Mouse (Mus musculus) neural tube, embryonic 13.5 days (tissue): Measurements from ENCODE around the gene Pik3ap1. TPM values are rescaled to one million over a fixed set of nuclear protein-coding genes. Genes with fewer than 3 reads are reported as not detected.
A peak's percentile ranks its signal among the peaks of the same experiment; 100 is the strongest.

Experiments
- ATAC-seq: fragments of 200-750 bp; cut with Nextera tagmentation; 2 replicates; pipeline ENCODE4 v1.8.0; 2017; ENCODE audit warnings: low read depth, mild to moderate bottlenecking, moderate TSS enrichment, moderate library complexity
- H3K27ac ChIP-seq: fragments of 300-500 bp; sonication (generic); replicated peaks from 2 replicates; pipeline ENCODE4 v1.5.1; 2015; ENCODE audit warnings: moderate library complexity, mild to moderate bottlenecking, inconsistent platforms
- H3K27me3 ChIP-seq: fragments of 300-500 bp; sonication (generic); 2 replicates; pipeline ENCODE4 v1.6.1; 2015; ENCODE audit warnings: mild to moderate bottlenecking, inconsistent platforms
- H3K36me3 ChIP-seq: fragments of 300-500 bp; sonication (generic); 2 replicates; pipeline ENCODE4 v1.6.1; 2015; ENCODE audit warnings: mild to moderate bottlenecking, inconsistent platforms
- H3K4me1 ChIP-seq: fragments of 300-500 bp; sonication (generic); replicated peaks from 2 replicates; pipeline ENCODE4 v1.6.1; 2015; ENCODE audit warnings: inconsistent platforms
- H3K4me2 ChIP-seq: fragments of 300-500 bp; sonication (generic); 2 replicates; pipeline ENCODE4 v1.6.1; 2015; ENCODE audit warnings: inconsistent platforms, mild to moderate bottlenecking, moderate library complexity
- H3K4me3 ChIP-seq: fragments of 300-500 bp; sonication (generic); 2 replicates; pipeline ENCODE4 v1.5.1; 2015; ENCODE audit warnings: mild to moderate bottlenecking, inconsistent platforms
- H3K9ac ChIP-seq: fragments of 300-500 bp; sonication (generic); 2 replicates; pipeline ENCODE4 v1.6.1; 2015; ENCODE audit warnings: moderate library complexity, mild to moderate bottlenecking, inconsistent platforms
- H3K9me3 ChIP-seq: fragments of 300-500 bp; sonication (generic); 2 replicates; pipeline ENCODE4 v1.6.1; 2016; ENCODE audit warnings: inconsistent platforms
- WGBS: fragments of 180-500 bp; shearing (Covaris S2); methylation state at CpG from one replicate; pipeline ENCODE4 v1.1.7; 2015; 5-methylcytosine and 5-hydroxymethylcytosine counted together
- polyA plus RNA-seq: library from polyadenylated mRNA; unstranded; fragments of >200 nt; fragmentation: Nextera tagmentation; extraction: Ambion mirVana; gene quantifications from 2 replicates; pipeline ENCODE4 v1.2.1, GENCODE M21; 2015

Gene Pik3ap1
- polyA plus RNA-seq, 1 experiment from 2014 or later, result 1.7 TPM

DNA sequence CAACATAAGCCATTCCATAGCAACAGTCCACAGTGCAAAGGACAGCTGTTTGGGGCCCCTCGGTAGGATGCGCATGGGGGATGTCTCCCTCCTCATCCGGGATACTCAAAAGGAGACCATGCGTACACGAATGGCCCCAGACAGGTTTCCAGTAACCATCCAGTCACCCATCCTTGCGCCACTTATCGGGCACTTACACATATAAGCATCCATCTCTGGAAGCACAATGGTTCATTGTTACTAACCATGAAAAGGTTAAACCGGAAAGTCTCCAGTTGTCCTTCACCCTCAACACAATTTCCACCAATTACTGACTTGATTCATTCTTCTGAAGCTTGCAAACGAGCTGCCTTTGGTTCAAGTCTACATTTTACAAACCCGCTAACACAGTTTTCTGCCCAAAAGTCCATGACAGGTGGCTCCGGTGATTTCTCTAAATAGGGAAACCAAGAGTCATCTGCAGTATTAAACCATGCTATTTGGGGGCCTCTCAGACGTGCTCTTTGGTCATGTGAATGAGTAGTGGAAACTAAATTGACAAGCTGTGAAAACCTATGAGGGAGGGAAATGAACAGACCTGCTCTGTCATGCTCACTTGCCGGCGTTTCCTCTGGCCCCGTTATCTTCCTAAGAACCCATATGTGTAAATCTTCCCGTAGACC, 18.6 kb downstream of the Pik3ap1 start:
- Histone ChIP-seq H3K4me3 (no peak overlapping the region), H3K27ac (no peak overlapping the region), H3K27me3 (no peaks in the 10 kb centered on the region), H3K36me3 (no peaks in the 10 kb centered on the region), H3K9ac (no peak overlapping the region), H3K9me3 (no peaks in the 10 kb centered on the region), H3K4me1 (no peaks in the 10 kb centered on the region), H3K4me2 (no peak overlapping the region)
- WGBS, result 87% methylated on average over 16 of the region's 16 CpGs
- no peak for ATAC-seq

DNA sequence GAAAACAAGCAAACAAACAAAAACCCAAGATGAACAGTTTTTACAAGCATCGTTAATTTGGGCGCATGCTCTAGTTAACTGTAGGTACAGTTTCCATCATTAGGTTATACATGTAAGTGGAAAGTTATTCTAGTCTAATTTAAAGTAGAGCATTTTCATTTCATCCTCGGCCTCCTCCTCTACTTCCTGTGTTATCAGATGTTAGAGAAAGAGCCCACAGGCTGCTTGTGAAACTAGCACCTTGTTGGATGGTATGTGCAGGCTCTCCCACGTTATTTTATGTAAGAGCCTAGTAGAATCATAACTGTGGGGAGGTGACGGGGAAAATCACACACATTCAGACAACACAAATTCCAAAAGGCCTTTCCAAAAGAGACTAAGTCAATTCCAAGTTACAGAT, 19.3 kb downstream of the Pik3ap1 start:
- no peak overlapping the region for H3K4me2 ChIP-seq
- H3K9ac ChIP-seq, result no peak overlapping the region
- no peak for ATAC-seq

DNA sequence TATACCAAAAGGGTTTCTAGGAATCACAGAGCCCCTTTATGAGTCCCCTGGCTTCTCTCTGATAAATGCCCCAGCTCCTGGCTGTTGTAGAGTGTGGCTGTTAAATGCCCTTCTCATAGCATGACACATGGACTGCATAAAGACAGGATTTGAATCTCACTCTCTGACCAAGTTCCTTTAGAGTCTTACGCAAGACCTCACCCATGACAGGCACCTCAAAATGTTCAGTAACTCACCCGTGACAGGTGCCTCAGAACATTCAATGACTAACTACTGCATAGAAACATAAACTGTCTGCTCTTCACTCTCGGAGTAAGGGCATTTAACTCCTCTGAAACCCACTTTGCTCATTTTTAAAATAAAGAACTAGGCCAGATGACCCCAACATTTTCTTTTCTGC, 20.4 kb downstream of the Pik3ap1 start:
- ATAC-seq, result no peak
- Histone ChIP-seq H3K4me1 (no peaks in the 10 kb centered on the region), H3K36me3 (no peaks in the 10 kb centered on the region), H3K4me3 (no peak overlapping the region), H3K27ac (no peak overlapping the region), H3K9ac (no peak overlapping the region), H3K4me2 (no peak overlapping the region), H3K9me3 (no peaks in the 10 kb centered on the region), H3K27me3 (no peaks in the 10 kb centered on the region)
- WGBS, result 85% methylated on average over 3 of the region's 3 CpGs

More for the DNA sequence above, 19.3 kb downstream of the Pik3ap1 start:
- Histone ChIP-seq H3K4me1 (no peaks in the 10 kb centered on the region), H3K27me3 (no peaks in the 10 kb centered on the region), H3K27ac (no peak overlapping the region), H3K4me3 (no peak overlapping the region), H3K9me3 (no peaks in the 10 kb centered on the region), H3K36me3 (no peaks in the 10 kb centered on the region)
- WGBS, result 89% methylated on average over 5 of the region's 5 CpGs

DNA sequence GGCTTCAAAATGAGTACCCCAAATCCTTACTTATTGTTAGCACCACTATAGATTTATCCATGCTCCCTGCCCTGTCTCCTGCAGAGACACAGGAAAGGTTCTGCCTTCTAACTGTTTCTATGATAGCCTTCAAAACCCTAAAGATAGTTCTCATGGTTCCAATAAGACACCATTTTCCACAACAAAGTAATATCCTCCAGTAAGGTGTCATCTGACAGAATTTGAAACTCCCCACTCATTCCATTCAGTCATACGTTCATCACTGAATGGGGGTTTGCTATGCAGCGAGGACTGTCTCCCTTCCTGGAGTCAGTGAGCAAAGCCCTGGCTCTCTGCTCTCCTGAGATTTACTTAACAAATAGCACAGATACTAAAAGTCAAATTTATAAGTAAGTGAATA, 21.9 kb downstream of the Pik3ap1 start:
- Histone ChIP-seq H3K27ac (no peak overlapping the region), H3K4me3 (no peak overlapping the region), H3K27me3 (no peaks in the 10 kb centered on the region), H3K36me3 (no peaks in the 10 kb centered on the region), H3K9me3 (no peaks in the 10 kb centered on the region), H3K4me2 (no peak overlapping the region), H3K4me1 (no peaks in the 10 kb centered on the region), H3K9ac (no peak overlapping the region)
- 91% methylated on average over 2 of the region's 2 CpGs for WGBS
- no peak for ATAC-seq

DNA sequence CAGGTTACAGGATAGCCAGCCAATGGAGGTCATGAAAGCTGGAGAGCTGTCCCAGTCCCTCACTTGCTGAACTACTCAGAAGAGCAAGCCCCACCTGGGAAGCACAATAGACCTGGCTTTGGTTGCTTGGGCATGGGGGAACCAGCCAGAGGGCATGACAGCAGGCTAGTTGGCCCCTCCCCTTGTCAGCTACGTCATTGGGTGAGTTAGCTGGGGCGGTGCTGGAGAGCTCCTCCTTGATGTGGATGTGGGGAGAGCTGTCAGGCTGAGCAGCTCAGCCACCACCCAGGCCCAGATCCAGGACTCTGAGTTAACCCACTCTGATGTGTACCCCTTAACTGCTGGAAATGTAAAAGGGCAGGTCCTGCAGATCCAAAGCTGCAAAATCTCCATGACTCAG, 24.4 kb downstream of the Pik3ap1 start:
- no peaks in the 10 kb centered on the region for H3K4me1 ChIP-seq
- no peaks in the 10 kb centered on the region for H3K9me3 ChIP-seq
- H3K27ac ChIP-seq, result no peak overlapping the region
- H3K27me3 ChIP-seq, result no peaks in the 10 kb centered on the region
- 9% methylated on average over 2 of the region's 2 CpGs for WGBS
- no peak for ATAC-seq
- no peak overlapping the region for H3K4me2 ChIP-seq
- no peak overlapping the region for H3K4me3 ChIP-seq
- H3K36me3 ChIP-seq, result no peaks in the 10 kb centered on the region
- H3K9ac ChIP-seq, result no peak overlapping the region

DNA sequence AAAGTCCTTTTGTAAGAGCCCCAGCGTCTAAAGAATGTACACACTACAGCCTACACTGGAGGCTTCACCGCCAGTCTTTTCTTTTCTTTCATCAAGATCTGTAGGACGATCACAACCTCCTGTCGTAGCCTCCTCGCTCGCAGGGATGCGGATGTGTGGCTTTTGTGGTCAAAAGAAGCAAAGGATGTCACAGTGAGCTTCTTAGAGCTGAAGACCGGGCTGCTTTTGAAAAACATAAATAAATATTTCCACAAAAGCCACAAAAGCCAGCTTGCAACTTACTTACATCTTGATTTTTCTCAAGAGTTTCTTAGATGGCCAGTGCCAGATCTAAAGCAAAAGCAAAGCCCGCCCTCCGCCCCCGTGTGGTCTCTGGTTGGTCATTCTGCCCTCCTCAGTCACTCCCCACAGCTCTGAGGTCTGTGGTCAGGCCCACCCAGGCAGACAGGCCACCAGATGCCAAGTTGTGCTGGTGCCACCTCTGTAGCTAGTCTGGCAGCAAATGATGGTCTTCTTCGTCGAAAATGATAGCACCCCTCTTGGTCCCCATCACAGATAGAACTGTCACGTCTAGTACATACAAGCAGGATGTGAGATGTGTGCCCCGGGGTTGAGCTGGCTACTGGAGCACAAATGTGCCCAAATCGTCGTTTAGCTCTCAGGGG, 30.5 kb downstream of the Pik3ap1 start:
- Histone ChIP-seq H3K27me3 (no peaks in the 10 kb centered on the region), H3K4me2 (no peak overlapping the region), H3K4me1 (no peaks in the 10 kb centered on the region), H3K36me3 (no peaks in the 10 kb centered on the region), H3K4me3 (no peak overlapping the region), H3K27ac (no peak overlapping the region), H3K9ac (no peak overlapping the region), H3K9me3 (no peaks in the 10 kb centered on the region)
- 86% methylated on average over 17 of the region's 17 CpGs for WGBS
- no peak for ATAC-seq

DNA sequence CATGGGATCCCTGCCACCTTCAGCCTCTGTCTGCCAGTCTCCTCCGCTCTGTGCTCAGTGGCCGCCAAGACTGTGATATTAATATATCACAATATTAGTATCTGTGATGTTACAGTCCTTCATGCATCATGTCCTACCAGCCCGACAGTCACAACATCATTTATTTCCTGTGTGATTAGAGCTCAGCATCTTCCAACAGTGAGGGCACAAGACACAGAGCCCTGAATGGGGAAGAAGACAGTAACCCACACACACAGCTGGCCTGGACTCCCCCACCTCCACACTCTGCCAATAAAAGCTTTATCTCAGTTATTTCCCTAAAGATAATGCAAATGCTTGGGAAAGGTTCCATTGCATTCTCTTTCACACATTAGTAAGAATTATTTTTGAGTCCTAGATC, 35.3 kb downstream of the Pik3ap1 start:
- Histone ChIP-seq H3K4me2 (no peak overlapping the region), H3K27me3 (no peaks in the 10 kb centered on the region), H3K27ac (no peak overlapping the region), H3K9ac (no peak overlapping the region), H3K4me3 (no peak overlapping the region), H3K36me3 (no peaks in the 10 kb centered on the region), H3K9me3 (no peaks in the 10 kb centered on the region), H3K4me1 (peaks cover 23% of the 10 kb centered on the region)
- no peak for ATAC-seq
- WGBS, result 94% methylated on average over 3 of the region's 3 CpGs

DNA sequence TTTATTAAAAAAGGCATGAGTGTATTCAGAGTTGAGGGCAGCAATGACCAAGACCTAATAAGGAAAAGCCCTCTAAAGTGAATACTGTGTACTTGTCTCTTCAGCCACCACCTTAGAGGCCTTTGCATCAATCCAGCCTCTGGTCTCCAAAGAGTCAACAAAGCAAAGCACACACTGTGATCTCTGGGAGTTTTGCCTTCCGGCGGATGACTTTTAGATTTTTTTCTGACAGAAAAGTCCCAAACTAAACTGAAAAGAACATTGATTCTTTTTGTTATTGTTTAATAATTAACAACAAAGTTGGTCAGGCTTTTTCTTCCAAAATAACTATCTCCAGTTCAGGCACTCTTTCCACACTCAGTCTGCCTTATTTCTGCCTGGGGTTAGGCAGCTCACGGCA, 36.7 kb downstream of the Pik3ap1 start:
- Histone ChIP-seq H3K36me3 (no peaks in the 10 kb centered on the region), H3K27me3 (no peaks in the 10 kb centered on the region), H3K9me3 (no peaks in the 10 kb centered on the region), H3K4me3 (no peak overlapping the region), H3K4me2 (no peak overlapping the region), H3K27ac (no peak overlapping the region), H3K9ac (no peak overlapping the region), H3K4me1 (peaks cover 24% of the 10 kb centered on the region)
- 88% methylated on average over 3 of the region's 3 CpGs for WGBS
- ATAC-seq, result no peak

DNA sequence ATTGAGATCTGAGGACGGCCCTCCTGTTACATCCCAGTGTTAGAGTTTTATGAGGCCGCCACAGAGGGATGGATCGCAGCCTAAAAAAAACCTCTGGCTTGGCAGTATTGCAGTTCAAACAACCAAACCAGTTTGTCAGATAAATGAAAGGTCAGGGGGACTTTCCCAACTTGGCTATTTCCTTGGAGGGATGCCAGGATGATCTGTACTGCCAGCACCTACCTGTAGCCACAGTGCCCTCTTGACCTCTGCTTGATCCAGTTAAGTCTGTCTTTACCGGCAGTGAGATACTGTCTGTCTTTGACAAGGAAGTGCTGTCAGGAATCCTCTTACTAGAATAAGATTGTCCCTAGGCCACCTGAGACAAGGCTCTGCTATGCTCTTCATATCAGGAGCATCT, 37.6 kb downstream of the Pik3ap1 start:
- no peak overlapping the region for H3K4me3 ChIP-seq
- WGBS, result 82% methylated on average over 4 of the region's 4 CpGs
- no peaks in the 10 kb centered on the region for H3K36me3 ChIP-seq
- H3K9ac ChIP-seq, result no peak overlapping the region
- no peak overlapping the region for H3K27ac ChIP-seq
- H3K27me3 ChIP-seq, result no peaks in the 10 kb centered on the region
- H3K4me2 ChIP-seq, result no peak overlapping the region
- peaks cover 24% of the 10 kb centered on the region for H3K4me1 ChIP-seq
- H3K9me3 ChIP-seq, result no peaks in the 10 kb centered on the region
- no peak for ATAC-seq

DNA sequence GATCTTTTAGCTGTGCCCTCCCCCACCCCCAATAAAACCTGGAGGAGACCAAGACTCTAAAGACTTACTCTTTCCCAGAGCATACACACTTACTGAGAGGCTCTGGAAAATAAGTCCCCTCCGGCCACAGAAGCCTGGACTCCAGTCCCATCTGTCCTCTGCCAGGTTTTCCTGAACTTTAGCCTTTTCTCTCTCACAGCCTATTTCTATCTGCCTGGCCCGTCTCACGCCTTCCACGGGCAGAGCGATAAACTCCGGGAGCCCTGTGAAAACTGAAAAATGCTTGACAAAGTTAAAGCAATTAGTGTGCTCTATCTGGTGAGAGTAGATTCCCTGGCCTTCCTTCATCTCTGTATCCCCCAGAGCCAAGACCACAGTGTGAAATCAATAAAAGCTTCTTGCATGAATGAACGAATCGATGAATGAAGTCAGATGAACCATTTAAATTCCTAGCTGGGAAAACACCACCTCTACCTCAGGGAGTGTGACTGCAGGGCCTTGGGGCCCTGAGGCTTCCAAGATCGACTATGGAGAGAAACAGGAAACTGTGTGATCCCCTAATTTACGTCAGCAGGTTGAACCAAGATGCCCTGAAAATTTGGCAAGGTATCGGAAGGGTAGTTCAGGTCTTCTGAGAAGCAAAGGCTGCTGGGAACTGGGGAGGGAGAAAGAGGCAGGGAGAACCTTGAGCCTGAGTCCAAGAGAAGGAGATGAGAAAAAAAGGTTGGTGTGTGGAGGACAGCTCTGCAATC, 38.6 kb downstream of the Pik3ap1 start:
- Histone ChIP-seq H3K27ac (peak overlapping the region; percentile 23; the same call in 1 of the 2 replicates), H3K36me3 (no peaks in the 10 kb centered on the region), H3K9ac (no peak overlapping the region), H3K4me1 (peaks cover 24% of the 10 kb centered on the region), H3K9me3 (no peaks in the 10 kb centered on the region), H3K27me3 (no peaks in the 10 kb centered on the region), H3K4me2 (no peak overlapping the region), H3K4me3 (no peak overlapping the region)
- peak; percentile 32; the same call in 1 of the 2 replicates for ATAC-seq
- 42% methylated on average over 11 of the region's 11 CpGs for WGBS

DNA sequence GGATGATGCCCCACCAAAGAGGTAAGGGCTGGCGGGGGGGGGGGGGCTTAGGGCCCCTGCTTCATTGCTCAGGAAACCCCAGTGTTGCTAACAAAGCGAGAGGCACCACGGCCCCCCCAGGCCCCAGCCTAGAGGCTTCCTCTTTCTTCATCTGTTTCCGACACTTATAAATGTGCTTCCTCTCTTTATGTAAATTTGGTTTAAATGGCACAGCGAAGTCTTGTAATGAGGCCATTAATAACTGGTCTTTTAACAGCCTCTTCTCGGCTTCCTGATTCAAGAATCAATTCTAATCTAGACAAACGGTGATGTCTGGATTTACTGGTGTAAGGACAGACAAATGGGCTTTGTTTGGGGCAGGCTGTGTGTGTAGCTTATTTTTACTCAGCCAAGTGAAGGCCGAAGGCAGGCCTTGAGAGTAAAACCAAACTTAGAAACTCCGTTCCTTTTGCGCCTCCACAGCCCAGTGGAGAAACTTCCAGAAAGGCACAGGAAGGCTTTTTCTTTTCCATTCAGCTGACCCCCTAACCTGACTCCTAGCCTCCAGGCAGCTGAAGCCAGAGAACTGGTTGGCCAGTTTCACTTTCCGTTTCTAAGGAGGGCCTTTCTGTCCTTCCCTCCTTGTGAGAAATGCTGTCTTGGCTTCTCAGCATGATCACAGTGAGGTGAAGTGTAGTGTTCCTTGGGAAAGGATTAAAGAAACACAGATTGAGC, 39.7 kb downstream of the Pik3ap1 start:
- Histone ChIP-seq H3K27me3 (no peaks in the 10 kb centered on the region), H3K36me3 (no peaks in the 10 kb centered on the region), H3K9me3 (no peaks in the 10 kb centered on the region), H3K4me1 (peaks cover 24% of the 10 kb centered on the region), H3K27ac (no peak overlapping the region; the same call in 1 of the 2 replicates), H3K9ac (no peak overlapping the region), H3K4me3 (no peak overlapping the region), H3K4me2 (0 out of 2 replicates have a peak overlapping the region, but pooled peaks have one; percentile 5)
- ATAC-seq, result no peak
- WGBS, result 31% methylated on average over 11 of the region's 11 CpGs

DNA sequence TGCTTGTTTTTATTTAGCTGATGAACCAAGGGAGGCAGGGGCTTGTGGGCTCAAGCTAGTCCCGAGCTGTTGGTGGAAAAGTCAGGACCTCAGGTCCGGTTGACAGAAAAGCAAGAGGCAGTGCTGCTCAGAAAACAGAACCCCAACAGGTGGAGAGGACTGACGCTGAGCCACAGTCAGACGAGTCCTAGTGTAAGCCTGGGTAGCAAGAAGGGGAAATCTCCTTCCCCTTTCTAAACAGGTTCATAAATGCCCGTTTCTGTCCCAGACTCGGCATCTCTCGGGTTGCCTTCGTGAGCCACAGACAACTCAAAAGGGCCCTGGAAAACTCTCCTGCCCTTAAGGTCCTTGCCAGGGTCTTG, 40.3 kb downstream of the Pik3ap1 start:
- 81% methylated on average over 8 of the region's 8 CpGs for WGBS
- H3K27me3 ChIP-seq, result no peaks in the 10 kb centered on the region
- no peak for ATAC-seq
- H3K36me3 ChIP-seq, result no peaks in the 10 kb centered on the region
- no peak overlapping the region for H3K27ac ChIP-seq
- H3K4me3 ChIP-seq, result no peak overlapping the region
- H3K9ac ChIP-seq, result no peak overlapping the region
- H3K9me3 ChIP-seq, result no peaks in the 10 kb centered on the region
- peaks cover 24% of the 10 kb centered on the region for H3K4me1 ChIP-seq
- H3K4me2 ChIP-seq, result 0 out of 2 replicates have a peak overlapping the region, but pooled peaks have one; percentile 5
